Mouse (Mus musculus): ENCODE measurements at regions not wholly inside any gene's neighbourhood (a gene's known extent, or its start where the extent isn't known, plus 50 kb on each side); places are given as distances from the start of the nearest gene placed in this dataset.

DNA sequence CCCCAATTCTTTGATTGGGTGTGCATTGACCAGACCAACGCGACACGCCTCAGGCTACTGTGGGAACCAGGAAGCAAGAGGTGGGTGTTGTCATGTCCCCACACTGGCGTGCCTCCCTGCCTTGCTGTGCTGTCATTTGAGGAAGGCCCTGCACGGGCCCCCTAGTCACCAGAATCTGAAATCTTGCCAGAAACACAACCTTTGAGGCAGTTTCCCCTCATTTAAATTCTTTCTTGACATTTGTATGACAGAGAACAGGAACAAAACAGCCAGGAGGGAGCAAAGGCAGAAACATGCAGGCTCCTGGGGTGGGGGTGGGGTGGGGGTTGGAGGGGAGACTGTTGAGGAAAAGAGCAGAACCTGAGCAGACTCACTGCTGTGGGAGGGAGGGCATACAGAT, 309.5 kb downstream of the Mroh4 start:
- Histone ChIP-seq H3K4me3 (ENCODE audit: low read depth, low read length) (no peak overlapping the region), H3K36me3 (ENCODE audit: control insufficient read depth, insufficient read depth, low read length) (no peaks in the 10 kb centered on the region), H3K27me3 (ENCODE audit: control insufficient read depth, insufficient read depth, low read length) (no peaks in the 10 kb centered on the region), H3K4me1 (ENCODE audit: control insufficient read depth, insufficient read depth, low read length) (no peaks in the 10 kb centered on the region; the same call in 1 of the 2 replicates), H3K9me3 (ENCODE audit: control insufficient read depth, low read length) (no peaks in the 10 kb centered on the region), H3K9ac (ENCODE audit: low read length) (no peak overlapping the region), H3K4me2 (no peak overlapping the region), H3K27ac (ENCODE audit: low read depth, low read length) (no peak overlapping the region)
- WGBS, result 73% methylated on average over 5 of the region's 5 CpGs
- ATAC-seq (ENCODE audit: low FRiP score), result no peak
- peak; percentile 61 for DNase-seq (ENCODE audit: low spot score, missing footprints)

DNA sequence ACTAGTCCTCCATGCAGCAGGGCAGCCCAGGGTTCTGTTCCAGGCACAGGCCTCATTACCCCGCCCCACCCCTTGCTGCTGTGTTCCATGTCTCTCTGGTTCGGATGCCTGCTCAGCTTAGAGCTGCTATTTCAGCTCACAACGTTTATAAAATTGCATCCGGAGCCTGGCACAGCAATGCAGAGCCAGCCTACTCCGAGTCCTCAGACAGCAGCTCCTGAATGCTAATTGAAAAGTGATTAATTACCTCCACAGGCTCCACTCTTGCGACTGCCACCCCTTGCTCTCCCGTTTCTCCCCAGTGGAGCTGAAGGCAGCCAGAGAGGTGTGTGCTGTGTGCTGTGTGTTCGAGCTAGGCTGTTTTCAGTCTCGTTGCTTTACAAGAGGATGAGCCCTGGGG, 310.6 kb downstream of the Mroh4 start:
- ATAC-seq (ENCODE audit: low FRiP score), result no peak
- WGBS, result 69% methylated on average over 9 of the region's 9 CpGs
- no peak overlapping the region for H3K4me3 ChIP-seq (ENCODE audit: low read depth, low read length)
- peak; percentile 59 for DNase-seq (ENCODE audit: low spot score, missing footprints)
- H3K9me3 ChIP-seq (ENCODE audit: control insufficient read depth, low read length), result no peaks in the 10 kb centered on the region
- no peak overlapping the region for H3K9ac ChIP-seq (ENCODE audit: low read length)
- H3K27ac ChIP-seq (ENCODE audit: low read depth, low read length), result no peak overlapping the region
- H3K36me3 ChIP-seq (ENCODE audit: control insufficient read depth, insufficient read depth, low read length), result no peaks in the 10 kb centered on the region
- H3K4me2 ChIP-seq, result no peak overlapping the region
- H3K4me1 ChIP-seq (ENCODE audit: control insufficient read depth, insufficient read depth, low read length), result no peaks in the 10 kb centered on the region; the same call in 1 of the 2 replicates
- H3K27me3 ChIP-seq (ENCODE audit: control insufficient read depth, insufficient read depth, low read length), result no peaks in the 10 kb centered on the region

DNA sequence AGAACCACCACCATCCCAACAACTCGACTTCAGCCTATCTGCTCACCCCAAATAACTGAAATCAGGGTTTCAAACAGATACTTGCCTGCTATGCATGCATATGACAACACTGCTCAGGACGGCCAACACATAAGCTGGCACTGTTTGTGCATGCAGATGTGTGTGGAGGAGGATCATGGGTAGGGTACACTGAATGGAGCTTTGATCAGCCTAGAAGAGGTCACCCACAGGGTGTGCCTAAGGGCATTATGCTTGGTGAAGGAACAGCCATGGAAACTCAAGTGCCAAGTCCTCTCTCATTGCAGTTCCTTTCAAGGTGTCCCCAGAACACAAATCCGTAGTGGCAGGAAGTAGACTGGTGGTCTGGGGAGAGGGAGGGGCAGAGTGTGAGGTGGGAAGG, 316.7 kb downstream of the Mroh4 start:
- peak; percentile 35 for DNase-seq (ENCODE audit: low spot score, missing footprints)
- Histone ChIP-seq H3K9me3 (ENCODE audit: control insufficient read depth, low read length) (no peaks in the 10 kb centered on the region), H3K4me1 (ENCODE audit: control insufficient read depth, insufficient read depth, low read length) (peaks cover 9% of the 10 kb centered on the region), H3K9ac (ENCODE audit: low read length) (no peak overlapping the region), H3K27ac (ENCODE audit: low read depth, low read length) (0 out of 2 replicates have a peak overlapping the region, but pooled peaks have one; percentile 59), H3K27me3 (ENCODE audit: control insufficient read depth, insufficient read depth, low read length) (no peaks in the 10 kb centered on the region), H3K4me3 (ENCODE audit: low read depth, low read length) (no peak overlapping the region), H3K36me3 (ENCODE audit: control insufficient read depth, insufficient read depth, low read length) (no peaks in the 10 kb centered on the region), H3K4me2 (no peak overlapping the region)
- ATAC-seq (ENCODE audit: low FRiP score), result no peak
- WGBS, result 75% methylated on average over 3 of the region's 3 CpGs

DNA sequence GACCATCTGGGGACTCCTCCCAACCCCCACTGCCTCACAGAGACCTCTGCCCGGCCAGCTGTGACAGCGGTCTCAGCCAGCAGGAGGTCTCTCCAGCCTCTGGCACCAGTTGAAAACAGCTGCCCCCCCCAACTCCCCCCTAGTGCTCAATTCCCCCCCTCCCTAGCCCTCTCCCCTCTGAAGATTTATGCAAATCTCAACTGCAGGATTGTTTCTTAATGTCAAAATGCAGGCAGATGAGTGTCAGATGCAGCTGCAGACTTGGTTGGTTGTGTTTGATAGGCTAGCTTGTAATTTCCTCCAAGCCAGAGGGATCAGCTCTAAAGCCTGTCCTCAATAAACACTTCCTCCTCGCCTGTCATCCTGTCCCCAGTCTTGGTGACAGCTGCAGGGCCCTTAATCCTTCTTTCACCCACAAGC, 317.7 kb downstream of the Mroh4 start:
- peak; percentile 63 for ATAC-seq (ENCODE audit: low FRiP score)
- 17% methylated on average over 3 of the region's 3 CpGs for WGBS
- Histone ChIP-seq H3K9me3 (ENCODE audit: control insufficient read depth, low read length) (no peaks in the 10 kb centered on the region), H3K27ac (ENCODE audit: low read depth, low read length) (peak overlapping the region; percentile 59; the same call in 1 of the 2 replicates), H3K4me3 (ENCODE audit: low read depth, low read length) (no peak overlapping the region), H3K27me3 (ENCODE audit: control insufficient read depth, insufficient read depth, low read length) (no peaks in the 10 kb centered on the region), H3K4me2 (no peak overlapping the region), H3K4me1 (ENCODE audit: control insufficient read depth, insufficient read depth, low read length) (peaks cover 9% of the 10 kb centered on the region), H3K9ac (ENCODE audit: low read length) (no peak overlapping the region), H3K36me3 (ENCODE audit: control insufficient read depth, insufficient read depth, low read length) (no peaks in the 10 kb centered on the region)
- DNase-seq (ENCODE audit: low spot score, missing footprints), result peak; percentile 86

DNA sequence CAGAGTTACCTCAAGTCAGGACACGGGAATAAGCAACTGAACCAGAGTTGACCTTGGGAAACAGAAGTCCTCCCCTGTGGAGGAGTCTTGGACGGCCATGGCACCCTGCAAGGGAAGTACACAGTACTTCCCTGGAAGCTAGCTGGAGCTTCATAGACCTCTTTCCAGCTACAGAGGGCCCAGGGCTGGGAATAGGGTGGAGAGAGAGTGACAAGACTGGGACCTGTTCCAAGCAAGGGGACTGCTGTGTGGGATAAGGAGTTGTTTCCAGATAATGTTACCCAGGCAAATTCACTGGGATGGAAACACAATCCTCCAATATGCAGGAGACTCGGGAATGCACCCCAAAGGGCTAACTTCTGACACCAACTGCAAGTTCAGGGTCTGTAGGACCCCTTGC, 325.1 kb downstream of the Mroh4 start:
- ATAC-seq (ENCODE audit: low FRiP score), result no peak
- Histone ChIP-seq H3K9me3 (ENCODE audit: control insufficient read depth, low read length) (no peaks in the 10 kb centered on the region), H3K4me3 (ENCODE audit: low read depth, low read length) (no peak overlapping the region), H3K27me3 (ENCODE audit: control insufficient read depth, insufficient read depth, low read length) (no peaks in the 10 kb centered on the region), H3K4me1 (ENCODE audit: control insufficient read depth, insufficient read depth, low read length) (no peaks in the 10 kb centered on the region), H3K27ac (ENCODE audit: low read depth, low read length) (no peak overlapping the region), H3K9ac (ENCODE audit: low read length) (no peak overlapping the region), H3K36me3 (ENCODE audit: control insufficient read depth, insufficient read depth, low read length) (no peaks in the 10 kb centered on the region), H3K4me2 (no peak overlapping the region)
- peak; percentile 37 for DNase-seq (ENCODE audit: low spot score, missing footprints)
- WGBS, result 71% methylated on average over 3 of the region's 3 CpGs

DNA sequence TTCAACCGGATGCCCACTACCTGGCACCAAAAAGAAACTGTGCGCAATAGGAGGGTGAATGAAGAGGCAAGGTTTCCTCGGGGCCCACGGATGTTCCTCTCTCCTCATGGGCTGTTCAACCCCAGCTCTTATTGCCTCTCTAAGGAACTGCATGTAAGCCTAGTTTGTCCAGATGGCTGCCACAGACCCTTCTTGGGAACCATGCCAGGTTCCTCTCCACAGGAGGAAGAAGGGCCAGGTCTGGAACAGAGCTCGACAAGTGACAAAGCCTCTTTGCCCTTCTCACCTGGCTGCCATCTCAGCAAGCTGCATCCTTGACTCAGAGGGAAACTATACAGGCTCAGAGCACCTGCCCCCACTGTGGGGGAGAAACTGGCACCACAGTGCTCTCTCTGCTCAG, 329.6 kb downstream of the Mroh4 start:
- H3K9ac ChIP-seq (ENCODE audit: low read length), result no peak overlapping the region
- no peak overlapping the region for H3K27ac ChIP-seq (ENCODE audit: low read depth, low read length)
- DNase-seq (ENCODE audit: low spot score, missing footprints), result no peak

DNA sequence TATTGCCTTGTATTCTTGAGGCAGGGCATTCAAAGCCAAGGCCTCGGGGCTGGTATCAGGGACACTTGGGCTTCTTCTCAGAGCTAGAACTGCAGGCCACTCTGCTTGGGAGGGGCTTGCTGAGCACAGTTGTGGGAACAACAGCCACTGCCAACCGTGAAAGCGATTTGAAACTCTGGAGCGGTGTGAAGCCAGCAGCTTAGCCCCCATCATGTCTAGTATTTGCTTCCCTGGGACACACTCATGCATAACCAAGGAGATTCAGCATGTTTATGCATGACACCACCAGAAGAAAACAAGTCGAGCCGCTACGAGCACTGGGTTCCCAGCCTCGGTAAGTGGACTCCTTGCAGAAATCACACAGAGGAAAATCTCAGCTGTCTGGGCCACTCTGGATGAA, 339.9 kb downstream of the Mroh4 start:
- H3K4me2 ChIP-seq, result no peak overlapping the region
- 35% methylated on average over 8 of the region's 8 CpGs for WGBS
- H3K27me3 ChIP-seq (ENCODE audit: control insufficient read depth, insufficient read depth, low read length), result no peaks in the 10 kb centered on the region
- no peaks in the 10 kb centered on the region for H3K9me3 ChIP-seq (ENCODE audit: control insufficient read depth, low read length)
- no peak overlapping the region for H3K27ac ChIP-seq (ENCODE audit: low read depth, low read length)
- DNase-seq (ENCODE audit: low spot score, missing footprints), result no peak
- peak; percentile 42 for ATAC-seq (ENCODE audit: low FRiP score)
- H3K4me3 ChIP-seq (ENCODE audit: low read depth, low read length), result no peak overlapping the region
- no peak overlapping the region for H3K9ac ChIP-seq (ENCODE audit: low read length)
- no peaks in the 10 kb centered on the region for H3K36me3 ChIP-seq (ENCODE audit: control insufficient read depth, insufficient read depth, low read length)
- peaks cover 6% of the 10 kb centered on the region for H3K4me1 ChIP-seq (ENCODE audit: control insufficient read depth, insufficient read depth, low read length)

More for the DNA sequence above, 329.6 kb downstream of the Mroh4 start:
- Histone ChIP-seq H3K4me3 (ENCODE audit: low read depth, low read length) (no peak overlapping the region), H3K4me1 (ENCODE audit: control insufficient read depth, insufficient read depth, low read length) (no peaks in the 10 kb centered on the region), H3K27me3 (ENCODE audit: control insufficient read depth, insufficient read depth, low read length) (no peaks in the 10 kb centered on the region), H3K36me3 (ENCODE audit: control insufficient read depth, insufficient read depth, low read length) (no peaks in the 10 kb centered on the region), H3K4me2 (no peak overlapping the region), H3K9me3 (ENCODE audit: control insufficient read depth, low read length) (no peaks in the 10 kb centered on the region)
- WGBS, result 88% methylated on average over 5 of the region's 5 CpGs
- no peak for ATAC-seq (ENCODE audit: low FRiP score)

DNA sequence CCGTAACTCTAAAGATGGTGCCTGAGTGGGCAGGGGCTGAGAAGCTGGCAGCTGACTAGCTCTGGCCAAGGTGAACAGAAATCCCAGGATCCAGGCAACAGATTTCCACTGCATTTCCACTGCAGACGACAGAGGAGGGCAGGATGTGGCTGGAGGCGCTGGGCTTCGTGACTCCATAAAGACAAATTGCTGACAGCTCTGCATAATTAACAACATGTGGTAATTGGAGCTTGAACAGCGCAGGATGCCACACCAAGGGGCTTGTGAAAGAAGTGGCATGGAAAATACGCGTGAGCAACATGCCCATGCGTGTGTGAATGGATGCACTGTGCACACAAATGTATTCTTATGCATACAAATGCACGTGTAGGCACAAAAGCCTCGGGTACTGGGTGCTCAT, 341.5 kb downstream of the Mroh4 start:
- Histone ChIP-seq H3K9me3 (ENCODE audit: control insufficient read depth, low read length) (no peaks in the 10 kb centered on the region), H3K27ac (ENCODE audit: low read depth, low read length) (no peak overlapping the region), H3K4me1 (ENCODE audit: control insufficient read depth, insufficient read depth, low read length) (peaks cover 6% of the 10 kb centered on the region), H3K4me3 (ENCODE audit: low read depth, low read length) (no peak overlapping the region), H3K4me2 (no peak overlapping the region), H3K27me3 (ENCODE audit: control insufficient read depth, insufficient read depth, low read length) (no peaks in the 10 kb centered on the region), H3K9ac (ENCODE audit: low read length) (no peak overlapping the region), H3K36me3 (ENCODE audit: control insufficient read depth, insufficient read depth, low read length) (no peaks in the 10 kb centered on the region)
- WGBS, result 85% methylated on average over 10 of the region's 10 CpGs
- DNase-seq (ENCODE audit: low spot score, missing footprints), result no peak
- no peak for ATAC-seq (ENCODE audit: low FRiP score)

DNA sequence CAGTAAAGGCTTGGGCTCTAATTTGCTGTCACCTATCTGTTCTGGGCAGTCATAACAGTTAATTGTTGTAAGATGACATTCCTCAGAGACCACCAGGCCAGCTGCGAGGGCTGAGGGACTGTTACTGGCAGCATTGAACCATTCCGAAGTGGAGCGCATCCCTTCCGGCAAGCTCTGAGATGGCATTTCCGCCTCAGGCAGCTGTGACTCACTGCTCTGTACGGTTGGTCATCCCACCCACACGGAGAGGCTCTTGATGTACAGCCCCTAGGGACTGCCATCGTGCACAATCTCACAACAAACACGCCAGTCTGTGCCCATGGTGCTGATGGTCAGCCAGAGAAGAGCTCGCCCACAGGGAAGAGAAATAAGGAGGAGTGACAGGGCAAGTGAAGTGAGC, 342.0 kb downstream of the Mroh4 start:
- Histone ChIP-seq H3K4me2 (no peak overlapping the region), H3K9me3 (ENCODE audit: control insufficient read depth, low read length) (no peaks in the 10 kb centered on the region), H3K4me1 (ENCODE audit: control insufficient read depth, insufficient read depth, low read length) (peaks cover 6% of the 10 kb centered on the region), H3K36me3 (ENCODE audit: control insufficient read depth, insufficient read depth, low read length) (no peaks in the 10 kb centered on the region), H3K9ac (ENCODE audit: low read length) (no peak overlapping the region), H3K27me3 (ENCODE audit: control insufficient read depth, insufficient read depth, low read length) (no peaks in the 10 kb centered on the region), H3K4me3 (ENCODE audit: low read depth, low read length) (no peak overlapping the region), H3K27ac (ENCODE audit: low read depth, low read length) (no peak overlapping the region)
- 81% methylated on average over 10 of the region's 10 CpGs for WGBS
- no peak for ATAC-seq (ENCODE audit: low FRiP score)
- no peak for DNase-seq (ENCODE audit: low spot score, missing footprints)

DNA sequence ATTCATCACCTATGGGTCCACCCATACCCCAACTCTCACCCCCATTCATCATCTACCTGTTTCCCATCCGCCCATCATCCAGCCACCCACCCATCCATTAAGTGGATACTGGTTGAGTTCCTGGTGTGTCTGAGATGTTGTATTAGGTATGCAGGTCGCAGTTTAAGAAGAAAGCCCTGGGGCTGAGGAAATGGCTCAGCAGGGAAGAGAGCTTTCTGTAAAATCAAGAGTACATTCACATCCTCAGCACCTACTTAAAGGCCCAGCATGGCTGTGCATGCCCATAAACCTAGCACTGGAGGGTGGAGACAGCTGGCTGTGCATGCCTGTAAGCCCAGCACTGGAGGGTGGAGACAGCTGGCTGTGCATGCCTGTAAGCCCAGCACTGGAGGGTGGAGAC, 348.7 kb downstream of the Mroh4 start:
- ATAC-seq (ENCODE audit: low FRiP score) (no peak), DNase-seq (ENCODE audit: low spot score, missing footprints) (no peak)
- 87% methylated on average over 2 of the region's 2 CpGs for WGBS
- Histone ChIP-seq H3K27ac (ENCODE audit: low read depth, low read length) (no peak overlapping the region), H3K9ac (ENCODE audit: low read length) (no peak overlapping the region), H3K36me3 (ENCODE audit: control insufficient read depth, insufficient read depth, low read length) (no peaks in the 10 kb centered on the region), H3K4me1 (ENCODE audit: control insufficient read depth, insufficient read depth, low read length) (peaks cover 5% of the 10 kb centered on the region; the same call in 1 of the 2 replicates), H3K27me3 (ENCODE audit: control insufficient read depth, insufficient read depth, low read length) (no peaks in the 10 kb centered on the region), H3K4me3 (ENCODE audit: low read depth, low read length) (no peak overlapping the region), H3K4me2 (no peak overlapping the region), H3K9me3 (ENCODE audit: control insufficient read depth, low read length) (no peaks in the 10 kb centered on the region)

All from midbrain, embryonic 11.5 days (tissue).